Mouse (Mus musculus) hindbrain, embryonic 14.5 days (tissue): ENCODE data around the gene Mast2. TPM values are rescaled to one million over a fixed set of nuclear protein-coding genes. Genes with fewer than 3 reads are reported as not detected.

Experiments
- ATAC-seq: fragments of 200-750 bp; cut with Nextera tagmentation; 2 replicates; pipeline ENCODE4 v1.8.0; 2017; ENCODE audit warnings: moderate number of reproducible peaks, mild to moderate bottlenecking, moderate TSS enrichment, moderate library complexity; ENCODE audit not compliant: low FRiP score
- DNase-seq: peaks from one replicate; pipeline ENCODE4 v3.0.0-alpha.2; 2015; ENCODE audit warnings: low spot score
- H3K27ac ChIP-seq: fragments of 300-500 bp; sonication (generic); 2 replicates; pipeline ENCODE4 v1.5.1; 2014; ENCODE audit warnings: mild to moderate bottlenecking, moderate library complexity
- H3K27me3 ChIP-seq: fragments of 300-500 bp; sonication (generic); 2 replicates; pipeline ENCODE4 v1.6.1; 2014; ENCODE audit warnings: mild to moderate bottlenecking, low read length, mixed read lengths; ENCODE audit not compliant: control insufficient read depth, insufficient read depth
- H3K36me3 ChIP-seq: fragments of 300-500 bp; sonication (generic); replicated peaks from 2 replicates; pipeline ENCODE4 v1.6.1; 2014; ENCODE audit not compliant: control insufficient read depth, insufficient read depth
- H3K4me1 ChIP-seq: fragments of 300-500 bp; sonication (generic); replicated peaks from 2 replicates; pipeline ENCODE4 v1.6.1; 2014; ENCODE audit warnings: antibody characterized with exemption, low read length, mixed read lengths; ENCODE audit not compliant: control insufficient read depth, insufficient read depth
- H3K4me2 ChIP-seq: fragments of 300-500 bp; sonication (generic); replicated peaks from 2 replicates; pipeline ENCODE4 v1.6.1; 2014; ENCODE audit warnings: mild to moderate bottlenecking, moderate library complexity
- H3K4me3 ChIP-seq: fragments of 300-500 bp; sonication (generic); replicated peaks from 2 replicates; pipeline ENCODE4 v1.5.1; 2014; ENCODE audit warnings: mild to moderate bottlenecking, low read length
- H3K9ac ChIP-seq: fragments of 300-500 bp; sonication (generic); 2 replicates; pipeline ENCODE4 v1.6.1; 2014
- H3K9me3 ChIP-seq: fragments of 300-500 bp; sonication (generic); 2 replicates; pipeline ENCODE4 v1.6.1; 2016; ENCODE audit warnings: low read length; ENCODE audit not compliant: control insufficient read depth
- WGBS: fragments of 180-500 bp; shearing (Covaris S2); extraction: QIAGEN DNeasy Blood & Tissue Kit; methylation state at CpG from one replicate; pipeline ENCODE4 v1.1.7; 2014; 5-methylcytosine and 5-hydroxymethylcytosine counted together
- polyA plus RNA-seq: library from polyadenylated mRNA; unstranded; fragments of >200 nt; fragmentation: Nextera tagmentation; extraction: Ambion mirVana; gene quantifications from 2 replicates; pipeline ENCODE4 v1.2.1, GENCODE M21; 2014

Gene Mast2
- polyA plus RNA-seq, 1 experiment from 2014 or later = 60.0 TPM

GRCm38 (mm10) chr4:116317575-116317974 is 146.4 kb downstream of the Mast2 start:
- ATAC-seq (no peak), DNase-seq (no peak)
- 96% methylated on average over 4 of the region's 4 CpGs for WGBS
- Histone ChIP-seq H3K36me3 (peaks cover 99% of the 10 kb centered on the region), H3K4me2 (no peak overlapping the region), H3K9ac (no peak overlapping the region), H3K27me3 (no peaks in the 10 kb centered on the region), H3K27ac (no peak overlapping the region), H3K9me3 (no peaks in the 10 kb centered on the region), H3K4me3 (no peak overlapping the region), H3K4me1 (no peaks in the 10 kb centered on the region)

DNA sequence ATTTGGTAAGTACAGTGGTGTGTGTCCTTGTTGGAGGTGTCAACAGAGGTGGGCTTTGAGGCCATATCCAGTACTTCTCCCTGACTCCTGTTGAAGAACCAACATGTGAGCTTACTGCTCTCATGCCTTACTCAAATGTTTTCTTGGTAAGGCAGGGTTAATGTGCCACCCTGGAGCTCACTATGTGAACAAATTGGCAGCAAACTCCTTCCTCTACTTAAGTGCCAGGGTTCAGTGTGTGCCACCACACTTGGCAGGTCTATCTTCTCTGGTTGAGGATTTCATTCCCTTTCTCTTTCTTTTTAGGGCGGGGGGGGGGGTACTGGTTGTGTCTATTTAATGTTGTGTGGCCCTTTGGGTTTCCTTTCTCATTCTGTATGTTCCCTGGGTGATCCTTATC is 159.4 kb downstream of the Mast2 start:
- no peak for DNase-seq
- no peaks in the 10 kb centered on the region for H3K9me3 ChIP-seq
- H3K36me3 ChIP-seq = peaks cover 89% of the 10 kb centered on the region
- no peak overlapping the region for H3K9ac ChIP-seq
- 21% methylated on average over 1 of the region's 1 CpGs for WGBS
- no peak overlapping the region for H3K4me3 ChIP-seq
- no peak for ATAC-seq
- H3K4me2 ChIP-seq = no peak overlapping the region
- H3K27ac ChIP-seq = no peak overlapping the region
- no peaks in the 10 kb centered on the region for H3K27me3 ChIP-seq
- H3K4me1 ChIP-seq = no peaks in the 10 kb centered on the region

DNA sequence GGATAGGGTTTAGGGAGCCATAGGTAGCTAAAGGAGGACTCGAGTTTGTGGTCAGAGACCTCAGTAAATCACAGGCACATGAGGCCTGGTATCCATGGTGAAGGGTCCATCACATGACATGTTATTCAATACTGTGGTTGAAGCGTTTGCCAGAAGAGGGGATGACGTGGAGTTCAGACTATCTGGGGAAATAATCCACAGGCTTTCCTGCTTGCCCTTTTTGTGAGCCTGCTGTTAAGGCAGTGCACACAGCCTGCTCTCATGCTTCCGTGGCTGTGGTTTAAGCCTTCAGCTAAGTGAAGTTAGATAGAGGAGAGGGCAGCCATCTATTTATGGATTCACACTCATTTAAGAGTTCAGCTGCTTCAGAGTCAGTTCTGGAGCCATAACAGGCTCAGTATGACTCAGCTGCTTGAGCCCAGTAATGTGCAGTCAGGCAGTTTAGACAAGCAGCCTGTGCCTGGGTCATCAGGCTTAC is 163.1 kb downstream of the Mast2 start:
- no peak overlapping the region for H3K4me3 ChIP-seq
- no peak overlapping the region for H3K9ac ChIP-seq
- no peaks in the 10 kb centered on the region for H3K4me1 ChIP-seq
- WGBS = 76% methylated on average over 4 of the region's 4 CpGs
- no peak overlapping the region for H3K27ac ChIP-seq
- H3K4me2 ChIP-seq = no peak overlapping the region
- ATAC-seq (no peak), DNase-seq (no peak)
- H3K36me3 ChIP-seq = peaks cover 80% of the 10 kb centered on the region
- no peaks in the 10 kb centered on the region for H3K9me3 ChIP-seq
- H3K27me3 ChIP-seq = no peaks in the 10 kb centered on the region

DNA sequence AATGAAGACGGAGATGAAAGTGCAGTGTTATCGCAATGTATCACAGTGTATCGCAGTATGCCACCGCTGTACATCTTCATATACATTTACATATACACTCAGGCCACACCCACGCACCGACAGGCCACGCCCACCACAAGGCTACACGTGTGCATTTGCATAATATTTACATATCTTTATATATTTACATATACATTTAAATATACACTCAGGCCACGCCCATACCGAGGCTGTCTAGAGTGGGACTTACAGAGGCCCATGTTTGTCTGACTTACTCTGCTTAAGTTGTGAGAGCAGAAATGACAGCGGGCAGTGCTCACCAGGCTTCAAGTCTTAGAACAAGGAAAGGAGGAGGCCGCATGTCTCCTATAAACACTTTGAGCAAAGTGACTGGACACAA is 170.7 kb downstream of the Mast2 start:
- no peak overlapping the region for H3K27ac ChIP-seq
- no peaks in the 10 kb centered on the region for H3K27me3 ChIP-seq
- H3K9ac ChIP-seq = no peak overlapping the region
- DNase-seq (no peak), ATAC-seq (no peak)
- no peak overlapping the region for H3K4me3 ChIP-seq
- no peak overlapping the region for H3K4me2 ChIP-seq
- peaks cover 88% of the 10 kb centered on the region for H3K36me3 ChIP-seq
- 90% methylated on average over 12 of the region's 12 CpGs for WGBS
- no peaks in the 10 kb centered on the region for H3K9me3 ChIP-seq
- no peaks in the 10 kb centered on the region for H3K4me1 ChIP-seq

DNA sequence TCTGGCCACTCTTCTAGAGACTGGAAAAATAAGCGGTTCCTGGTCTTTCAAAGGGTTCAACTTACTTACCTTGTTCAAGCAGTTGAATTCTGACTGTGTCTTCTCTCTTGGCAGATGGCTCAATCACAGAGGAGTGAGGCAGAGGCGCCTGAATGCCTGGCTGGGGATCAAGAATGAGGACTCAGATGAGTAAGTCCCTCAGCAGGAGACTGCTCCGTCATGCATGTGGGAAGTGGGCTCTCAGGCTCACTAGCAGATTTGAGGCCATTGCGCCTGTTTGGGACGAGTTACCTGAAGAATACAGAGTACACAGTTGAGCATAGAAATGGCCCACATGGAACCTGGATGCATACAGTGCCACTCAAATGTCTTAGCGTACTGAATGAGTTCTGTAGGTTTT is 172.4 kb downstream of the Mast2 start:
- 92% methylated on average over 6 of the region's 6 CpGs for WGBS
- Histone ChIP-seq H3K27me3 (no peaks in the 10 kb centered on the region), H3K4me1 (no peaks in the 10 kb centered on the region)

GRCm38 (mm10) chr4:116282211-116282610 is 181.8 kb downstream of the Mast2 start:
- no peak for ATAC-seq
- peaks cover 61% of the 10 kb centered on the region for H3K36me3 ChIP-seq
- H3K9me3 ChIP-seq = no peaks in the 10 kb centered on the region
- no peak overlapping the region for H3K4me2 ChIP-seq
- H3K4me1 ChIP-seq = no peaks in the 10 kb centered on the region
- DNase-seq = no peak
- 77% methylated on average over 2 of the region's 2 CpGs for WGBS
- no peak overlapping the region for H3K9ac ChIP-seq
- no peak overlapping the region for H3K27ac ChIP-seq
- no peaks in the 10 kb centered on the region for H3K27me3 ChIP-seq
- no peak overlapping the region for H3K4me3 ChIP-seq

More for the DNA sequence above, 172.4 kb downstream of the Mast2 start:
- H3K27ac ChIP-seq = 0 out of 2 replicates have a peak overlapping the region, but pooled peaks have one; percentile 20
- H3K9me3 ChIP-seq = no peaks in the 10 kb centered on the region
- no peak overlapping the region for H3K9ac ChIP-seq
- DNase-seq = no peak
- H3K4me2 ChIP-seq = no peak overlapping the region
- no peak for ATAC-seq
- peaks cover 92% of the 10 kb centered on the region for H3K36me3 ChIP-seq
- H3K4me3 ChIP-seq = no peak overlapping the region

GRCm38 (mm10) chr4:116268220-116268619 is 195.8 kb downstream of the Mast2 start:
- Histone ChIP-seq H3K9me3 (no peaks in the 10 kb centered on the region), H3K4me1 (no peaks in the 10 kb centered on the region), H3K27ac (no peak overlapping the region), H3K36me3 (peaks cover 72% of the 10 kb centered on the region), H3K9ac (no peak overlapping the region), H3K4me2 (no peak overlapping the region), H3K27me3 (no peaks in the 10 kb centered on the region), H3K4me3 (no peak overlapping the region)
- DNase-seq (no peak), ATAC-seq (no peak)
- 95% methylated on average over 6 of the region's 6 CpGs for WGBS

Other genes with a start within 250 kb of the Mast2 start
- 66.3 and 69.0 TPM in 2 replicates for gene Pik3r3, start 242.6 kb downstream of the Mast2 start, polyA plus RNA-seq
- 3.8 and 4.6 TPM in 2 replicates for gene Ipp, start 43.4 kb upstream of the Mast2 start, polyA plus RNA-seq
- gene Tmem69, start 91.8 kb upstream of the Mast2 start, polyA plus RNA-seq = 27.2 and 27.9 TPM in 2 replicates
- gene Gpbp1l1, start 93.5 kb upstream of the Mast2 start, polyA plus RNA-seq = 18.9 and 21.4 TPM in 2 replicates
- 3.8 and 5.3 TPM in 2 replicates for gene Ccdc17, start 132.5 kb upstream of the Mast2 start, polyA plus RNA-seq
- gene Nasp, start 163.8 kb upstream of the Mast2 start, polyA plus RNA-seq = 86.3 and 88.9 TPM in 2 replicates
- gene Akr1a1, start 187.5 kb upstream of the Mast2 start, polyA plus RNA-seq = 712 and 742 TPM in 2 replicates
- 432 and 436 TPM in 2 replicates for gene Prdx1, start 221.4 kb upstream of the Mast2 start, polyA plus RNA-seq
- 11.0 and 14.8 TPM in 2 replicates for gene Mmachc, start 244.2 kb upstream of the Mast2 start, polyA plus RNA-seq
- 11.3 and 11.5 TPM in 2 replicates for gene Ccdc163, start 244.3 kb upstream of the Mast2 start, polyA plus RNA-seq